Mouse (Mus musculus) liver, adult 2 months (tissue): ENCODE results near the gene Rmnd5b. TPM values are rescaled to one million over a fixed set of nuclear protein-coding genes. Genes with fewer than 3 reads are reported as not detected.
A peak's percentile ranks its signal among the peaks of the same experiment; 100 is the strongest.

Experiments
- DNase-seq: peaks from one replicate; pipeline ENCODE4 v3.0.0-alpha.2; 2011; ENCODE audit warnings: low read depth, low spot score; ENCODE audit errors: extremely low read depth
- H3K27ac ChIP-seq: fragments of 200-500 bp; replicated peaks from 2 replicates; pipeline ENCODE4 v1.5.1; 2012; ENCODE audit warnings: low read depth, mild to moderate bottlenecking, control low read depth, inconsistent platforms, low read length; ENCODE audit not compliant: insufficient read depth
- H3K27me3 ChIP-seq: fragments of 200-500 bp; 2 replicates; pipeline ENCODE4 v1.6.1; 2012; ENCODE audit warnings: mild to moderate bottlenecking, moderate library complexity, low read length, inconsistent platforms; ENCODE audit not compliant: control insufficient read depth, insufficient read depth
- H3K36me3 ChIP-seq: fragments of 200-500 bp; 2 replicates; pipeline ENCODE4 v1.6.1; 2012; ENCODE audit warnings: low read length, inconsistent platforms; ENCODE audit not compliant: control insufficient read depth, insufficient read depth
- H3K4me1 ChIP-seq: fragments of 200-500 bp; 2 replicates; pipeline ENCODE4 v1.6.1; 2011; ENCODE audit warnings: low read length; ENCODE audit not compliant: control insufficient read depth, insufficient read depth
- H3K4me3 ChIP-seq: fragments of 200-500 bp; 2 replicates; pipeline ENCODE4 v1.5.1; 2011; ENCODE audit warnings: low read depth, mild to moderate bottlenecking, control low read depth, low read length, moderate library complexity; ENCODE audit not compliant: insufficient read depth
- H3K79me2 ChIP-seq: fragments of 200-500 bp; 2 replicates; pipeline ENCODE4 v1.6.1; 2012; ENCODE audit warnings: inconsistent platforms, mild to moderate bottlenecking, low read length, moderate library complexity; ENCODE audit not compliant: control insufficient read depth, insufficient read depth
- H3K9ac ChIP-seq: fragments of 200-500 bp; 2 replicates; pipeline ENCODE4 v1.6.1; 2012; ENCODE audit warnings: low read depth, mild to moderate bottlenecking, control low read depth, inconsistent platforms, low read length
- CTCF ChIP-seq: fragments of 200-500 bp; IDR thresholded peaks from 2 replicates; pipeline ENCODE4 v1.5.1; 2011; ENCODE audit warnings: low read depth, low read length, control low read depth
- POLR2A ChIP-seq: fragments of 200-500 bp; IDR thresholded peaks from 2 replicates; pipeline ENCODE4 v1.6.1; 2011; ENCODE audit warnings: low read length, control low read depth; ENCODE audit not compliant: insufficient read depth; ENCODE audit errors: extremely low read depth
- WGBS: fragments of 180-500 bp; shearing (Covaris S2); methylation state at CpG from one replicate; pipeline ENCODE4 v1.1.7; 2018; 5-methylcytosine and 5-hydroxymethylcytosine counted together
- polyA plus RNA-seq: library from polyadenylated mRNA; depleted of rRNA; stranded (reverse); fragments of >200 nt; gene quantifications from 2 replicates; pipeline ENCODE4 v1.2.3, GENCODE M21; 2012
- total RNA-seq: library from RNA; depleted of rRNA; stranded (reverse); fragments of >200 nt; gene quantifications from 2 replicates; pipeline ENCODE4 v1.2.3, GENCODE M21; 2014

Gene Rmnd5b
- total and polyA plus RNA-seq, 2 experiments, result 8.9 to 44.9 TPM

GRCm38 (mm10) chr11:51643202-51643601 lies 7.5 kb upstream of the Rmnd5b start:
- no peak overlapping the region for H3K27ac ChIP-seq
- no peaks in the 10 kb centered on the region for H3K4me1 ChIP-seq
- DNase-seq, result no peak
- no peaks in the 10 kb centered on the region for H3K79me2 ChIP-seq
- H3K27me3 ChIP-seq, result no peaks in the 10 kb centered on the region
- H3K36me3 ChIP-seq, result no peaks in the 10 kb centered on the region
- H3K4me3 ChIP-seq, result no peak overlapping the region
- H3K9ac ChIP-seq, result no peak overlapping the region
- TF ChIP-seq POLR2A (no peak), CTCF (no peak)
- 75% methylated on average over 9 of the region's 9 CpGs for WGBS

GRCm38 (mm10) chr11:51640748-51641147 lies 5.1 kb upstream of the Rmnd5b start:
- Histone ChIP-seq H3K4me3 (no peak overlapping the region), H3K9ac (no peak overlapping the region), H3K27ac (no peak overlapping the region), H3K79me2 (no peaks in the 10 kb centered on the region), H3K36me3 (no peaks in the 10 kb centered on the region), H3K4me1 (peaks cover 3% of the 10 kb centered on the region; the same call in 1 of the 2 replicates), H3K27me3 (no peaks in the 10 kb centered on the region)
- whole genome bisulfite sequencing, result 62% methylated on average over 7 of the region's 7 CpGs
- DNase-seq, result no peak
- no peak for TF ChIP-seq POLR2A
- TF ChIP-seq CTCF, result no peak

GRCm38 (mm10) chr11:51638497-51638896 lies 2.8 kb upstream of the Rmnd5b start:
- DNase-seq, result no peak
- Histone ChIP-seq H3K4me3 (no peak overlapping the region), H3K9ac (no peak overlapping the region), H3K79me2 (peaks cover 2% of the 10 kb centered on the region; the same call in 1 of the 2 replicates), H3K27ac (no peak overlapping the region), H3K36me3 (no peaks in the 10 kb centered on the region), H3K4me1 (peaks cover 6% of the 10 kb centered on the region), H3K27me3 (no peaks in the 10 kb centered on the region)
- WGBS, result 66% methylated on average over 5 of the region's 5 CpGs
- TF ChIP-seq CTCF (no peak), POLR2A (no peak)

- H3K4me3 ChIP-seq, result no peak overlapping the region
- 40% methylated on average over 17 of the region's 17 CpGs for WGBS
- peaks cover 2% of the 10 kb centered on the region; the same call in 1 of the 2 replicates for H3K79me2 ChIP-seq
- no peaks in the 10 kb centered on the region for H3K27me3 ChIP-seq
- DNase-seq, result no peak
- H3K36me3 ChIP-seq, result no peaks in the 10 kb centered on the region
- no peak overlapping the region for H3K27ac ChIP-seq
- peak overlapping the region; percentile 24; the same call in 1 of the 2 replicates for H3K9ac ChIP-seq
- peaks cover 6% of the 10 kb centered on the region for H3K4me1 ChIP-seq
- TF ChIP-seq POLR2A (no peak), CTCF (no peak)
These were observed 2.3 kb upstream of the Rmnd5b start for GRCm38 (mm10) chr11:51637971-51638414.

GRCm38 (mm10) chr11:51636323-51636684 lies 608 bp upstream of the Rmnd5b start:
- H3K4me1 ChIP-seq, result peaks cover 6% of the 10 kb centered on the region
- TF ChIP-seq CTCF (peak; percentile 74), POLR2A (no peak)
- WGBS, result 11% methylated on average over 6 of the region's 6 CpGs

GRCm38 (mm10) chr11:51635127-51635524 lies 570 bp downstream of the Rmnd5b start:
- 5% methylated on average over 6 of the region's 6 CpGs for WGBS
- Histone ChIP-seq H3K36me3 (no peaks in the 10 kb centered on the region), H3K27me3 (no peaks in the 10 kb centered on the region), H3K79me2 (peaks cover 9% of the 10 kb centered on the region; the same call in 1 of the 2 replicates), H3K27ac (peak overlapping the region; percentile 62), H3K4me3 (peak overlapping the region; percentile 80), H3K4me1 (peaks cover 6% of the 10 kb centered on the region), H3K9ac (peak overlapping the region; percentile 69)
- DNase-seq, result no peak
- TF ChIP-seq CTCF, result no peak
- TF ChIP-seq POLR2A, result no peak

More at GRCm38 (mm10) chr11:51636323-51636684, 608 bp upstream of the Rmnd5b start:
- peak overlapping the region; percentile 62 for H3K27ac ChIP-seq
- H3K27me3 ChIP-seq, result no peaks in the 10 kb centered on the region
- no peaks in the 10 kb centered on the region for H3K36me3 ChIP-seq
- peak; percentile 69 for DNase-seq
- peaks cover 2% of the 10 kb centered on the region; the same call in 1 of the 2 replicates for H3K79me2 ChIP-seq
- H3K4me3 ChIP-seq, result peak overlapping the region; percentile 80
- H3K9ac ChIP-seq, result peak overlapping the region; percentile 69
